Mouse (Mus musculus): ENCODE data around the gene Gm49378. TPM values are rescaled to one million over a fixed set of nuclear protein-coding genes. Genes with fewer than 3 reads are reported as not detected.
A peak's percentile ranks its signal among the peaks of the same experiment; 100 is the strongest.

Gm49378 gene
- 0.17 TPM for polyA plus RNA-seq (2012; fragmentation: generic; extraction: Trizol)

DNA sequence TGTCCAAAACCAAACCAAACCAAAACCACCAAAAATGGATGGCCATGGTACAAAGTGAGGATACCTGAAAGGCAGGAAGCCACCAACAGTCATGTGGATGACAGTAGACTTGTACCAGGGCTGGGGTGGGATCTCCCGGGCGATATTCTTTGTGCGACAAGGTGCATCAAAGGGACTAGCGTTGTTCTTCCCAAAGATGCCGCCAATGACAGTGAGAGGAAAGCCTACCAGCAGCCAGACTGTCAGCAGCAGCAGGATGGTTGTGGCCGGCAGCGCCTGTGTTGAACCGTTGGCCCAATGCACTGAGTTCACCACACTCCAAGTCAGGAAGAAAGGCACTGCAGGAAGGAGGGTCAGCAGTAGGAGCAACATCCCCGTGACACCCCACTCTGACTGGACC lies at the start of gene Gm49378:
TSS of gene Gm49378 (minus strand) at position 101 of the 400 bp plus-strand sequence.
- peaks cover 27% of the 10 kb centered on the region for H3K79me2 ChIP-seq (ENCODE audit: control insufficient read depth, insufficient read depth)
- no peak for TF ChIP-seq E2F4 (IDR thresholded peaks at IDR 0.05; ENCODE audit: insufficient read depth)
- TF ChIP-seq CEBPB (IDR thresholded peaks at IDR 0.05; ENCODE audit: insufficient read depth, poor library complexity, severe bottlenecking) = no peak
- no peak within 1 kb of the TSS for H3K4me3 ChIP-seq
- no peak within 1 kb of the TSS for H3K4me2 ChIP-seq (ENCODE audit: low read depth)
- H3K27me3 ChIP-seq (ENCODE audit: control insufficient read depth, insufficient read depth, insufficient read length) = no peaks in the 10 kb centered on the region
- peaks cover 14% of the 10 kb centered on the region for H3K36me3 ChIP-seq (ENCODE audit: control insufficient read depth, insufficient read depth)
- H3ac ChIP-seq (ENCODE audit: control insufficient read depth, insufficient read length) = no peak within 1 kb of the TSS

DNA sequence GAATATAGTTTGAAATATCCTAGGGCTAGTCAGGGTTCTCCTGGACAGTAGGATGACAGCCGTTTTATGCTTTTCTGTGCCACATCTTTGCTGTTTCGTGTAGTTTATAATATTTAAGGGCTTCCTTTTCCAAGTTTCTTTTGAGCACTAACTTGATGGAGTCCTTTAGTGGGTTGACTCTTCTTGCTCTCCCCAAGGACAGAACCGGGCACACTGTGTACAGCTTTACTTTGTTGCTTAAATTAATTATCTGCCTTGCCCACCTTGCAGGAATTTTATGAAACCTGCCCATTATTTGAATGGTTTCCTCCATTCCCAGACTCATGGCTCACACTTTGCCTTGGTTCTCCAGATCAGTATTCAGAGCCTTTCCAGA lies 44.4 kb upstream of the Gm49378 start:
- TF ChIP-seq MYOD1 (IDR thresholded peaks at IDR 0.05; ENCODE audit: control insufficient read depth in 1 of 3, insufficient read length in 2 of 3, low read depth in 2 of 3) = no peak
- no peak for TF ChIP-seq SRF (IDR thresholded peaks at IDR 0.05; ENCODE audit: control insufficient read depth, insufficient read length, low read depth)
- no peak for TF ChIP-seq REST (IDR thresholded peaks at IDR 0.05; ENCODE audit: insufficient read depth, insufficient read length)
- TF ChIP-seq E2F4 (IDR thresholded peaks at IDR 0.05; ENCODE audit: insufficient read depth) = no peak
- TF ChIP-seq TCF3 (IDR thresholded peaks at IDR 0.05; ENCODE audit: insufficient read length, low read depth) = no peak
- TF ChIP-seq MAX (IDR thresholded peaks at IDR 0.05; ENCODE audit: low read depth) = no peak
- no peak for TF ChIP-seq USF1 (IDR thresholded peaks at IDR 0.05; ENCODE audit: low read depth)
- TF ChIP-seq CEBPB (IDR thresholded peaks at IDR 0.05; ENCODE audit: insufficient read depth, poor library complexity, severe bottlenecking) = no peak
- no peak for TF ChIP-seq MYOG (IDR thresholded peaks at IDR 0.05; ENCODE audit: control insufficient read depth in 1 of 3, insufficient read depth in 1 of 3, insufficient read length in 2 of 3, low read depth in 2 of 3)
- no peak for TF ChIP-seq POLR2A (IDR thresholded peaks at IDR 0.05; ENCODE audit: insufficient read length, low read depth)
- no peak for TF ChIP-seq POLR2AphosphoS2 (IDR thresholded peaks at IDR 0.05; ENCODE audit: insufficient read length, low read depth)
- no peak for TF ChIP-seq TCF12 (IDR thresholded peaks at IDR 0.05; ENCODE audit: insufficient read depth, poor library complexity, severe bottlenecking)
- Histone ChIP-seq H3K79me2 (ENCODE audit: control insufficient read depth, insufficient read depth) (no peaks in the 10 kb centered on the region), H3ac (ENCODE audit: control insufficient read depth, insufficient read length) (peak overlapping the region; percentile 6), H3K4me3 (peak overlapping the region; percentile 67), H3K36me3 (ENCODE audit: control insufficient read depth, insufficient read depth) (peaks cover 28% of the 10 kb centered on the region), H3K4me2 (ENCODE audit: low read depth) (peak overlapping the region; percentile 95), H3K27me3 (ENCODE audit: control insufficient read depth, insufficient read depth, insufficient read length) (no peaks in the 10 kb centered on the region)

DNA sequence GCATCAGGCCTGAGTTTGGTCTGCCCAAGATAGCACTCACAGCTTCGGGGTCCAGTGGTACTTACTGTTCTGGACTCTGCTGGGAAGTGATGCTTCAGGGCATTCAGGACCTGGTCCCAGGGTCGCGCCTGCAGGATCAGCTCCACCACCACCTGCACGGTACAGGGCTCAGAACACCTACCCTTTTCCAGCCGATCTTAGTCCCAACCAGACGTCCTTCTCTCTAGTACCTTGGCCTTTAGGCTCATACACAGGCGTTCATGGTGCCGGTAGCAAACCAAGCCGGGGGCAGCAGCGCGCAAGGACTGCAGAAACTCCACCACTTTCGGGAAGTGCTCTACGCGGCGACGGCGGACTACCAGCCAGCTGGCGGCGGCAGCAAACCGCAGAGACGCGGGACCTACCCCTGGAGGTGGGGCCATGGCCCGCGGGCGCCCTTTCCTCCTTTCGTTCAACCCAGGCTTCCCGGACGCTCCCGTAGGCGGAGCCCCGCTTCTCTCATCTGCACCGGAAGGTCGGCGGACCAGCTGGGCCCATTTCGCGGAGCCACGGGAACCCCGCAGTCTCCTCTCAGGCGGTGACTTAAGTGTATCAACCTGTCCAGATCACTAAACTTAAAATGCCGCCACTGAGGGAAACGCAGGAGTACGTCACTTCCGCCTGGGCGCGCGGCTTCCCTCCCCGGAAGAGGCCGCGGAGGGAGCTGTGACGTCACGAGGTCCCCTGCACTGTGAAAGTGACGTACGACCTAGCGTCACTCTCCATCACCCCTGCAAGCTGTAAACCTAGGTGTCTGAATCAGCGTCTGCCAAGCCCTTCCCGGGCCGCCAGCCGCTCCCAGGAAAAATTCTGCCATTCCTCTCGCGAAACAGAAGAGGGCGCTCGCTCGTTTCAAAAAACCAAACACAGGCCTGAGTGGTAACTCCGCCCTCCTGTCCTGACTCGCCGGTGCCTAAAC lies 43.7 kb upstream of the Gm49378 start, which contains the start of gene Tinf2:
TSS of gene Tinf2 (minus strand) at position 661 of the 958 bp plus-strand sequence.
- H3K4me3 ChIP-seq = peak within 1 kb of the TSS; percentile 67
- H3ac ChIP-seq (ENCODE audit: control insufficient read depth, insufficient read length) = peak within 1 kb of the TSS; percentile 6
- no peaks in the 10 kb centered on the region for H3K79me2 ChIP-seq (ENCODE audit: control insufficient read depth, insufficient read depth)
- H3K27me3 ChIP-seq (ENCODE audit: control insufficient read depth, insufficient read depth, insufficient read length) = no peaks in the 10 kb centered on the region
- H3K4me2 ChIP-seq (ENCODE audit: low read depth) = peak within 1 kb of the TSS; percentile 95
- TF ChIP-seq TCF3 (IDR thresholded peaks at IDR 0.05; ENCODE audit: insufficient read length, low read depth) (no peak), POLR2AphosphoS2 (IDR thresholded peaks at IDR 0.05; ENCODE audit: insufficient read length, low read depth) (peak; percentile 72), SRF (IDR thresholded peaks at IDR 0.05; ENCODE audit: control insufficient read depth, insufficient read length, low read depth) (peak; percentile 73), MYOD1 (IDR thresholded peaks at IDR 0.05; ENCODE audit: control insufficient read depth in 1 of 3, insufficient read length in 2 of 3, low read depth in 2 of 3) (peak in 1 of 3 experiments; percentile 20), REST (IDR thresholded peaks at IDR 0.05; ENCODE audit: insufficient read depth, insufficient read length) (no peak), MYOG (IDR thresholded peaks at IDR 0.05; ENCODE audit: control insufficient read depth in 1 of 3, insufficient read depth in 1 of 3, insufficient read length in 2 of 3, low read depth in 2 of 3) (peak in 1 of 3 experiments; percentile 42), POLR2A (IDR thresholded peaks at IDR 0.05; ENCODE audit: insufficient read length, low read depth) (peak; percentile 31), E2F4 (IDR thresholded peaks at IDR 0.05; ENCODE audit: insufficient read depth) (peak; percentile 86)
- peaks cover 31% of the 10 kb centered on the region for H3K36me3 ChIP-seq (ENCODE audit: control insufficient read depth, insufficient read depth)

DNA sequence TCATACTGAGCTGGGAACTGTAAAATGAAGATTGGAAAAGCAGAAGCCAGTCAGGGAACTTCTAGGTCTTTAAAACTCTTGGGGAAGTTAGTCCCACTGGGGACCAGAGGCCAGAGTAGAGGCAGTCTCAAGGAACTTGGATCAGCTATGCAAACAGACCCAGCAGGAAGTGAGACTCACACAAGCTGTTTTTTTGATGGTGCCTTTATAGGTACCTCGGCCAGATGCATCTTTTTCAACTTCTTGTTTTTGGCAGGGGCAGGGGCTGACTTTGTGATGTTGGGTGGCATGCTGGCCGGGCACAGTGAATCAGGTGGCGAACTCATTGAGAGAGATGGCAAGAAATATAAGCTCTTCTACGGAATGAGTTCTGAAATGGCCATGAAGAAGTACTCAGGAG lies 39.9 kb upstream of the Gm49378 start:
- Histone ChIP-seq H3K79me2 (ENCODE audit: control insufficient read depth, insufficient read depth) (peaks cover 11% of the 10 kb centered on the region), H3K4me3 (no peak overlapping the region), H3K4me2 (ENCODE audit: low read depth) (no peak overlapping the region), H3K36me3 (ENCODE audit: control insufficient read depth, insufficient read depth) (peaks cover 40% of the 10 kb centered on the region), H3ac (ENCODE audit: control insufficient read depth, insufficient read length) (no peak overlapping the region), H3K27me3 (ENCODE audit: control insufficient read depth, insufficient read depth, insufficient read length) (no peaks in the 10 kb centered on the region)
- TF ChIP-seq USF1 (IDR thresholded peaks at IDR 0.05; ENCODE audit: low read depth) = no peak
- no peak for TF ChIP-seq MYOD1 (IDR thresholded peaks at IDR 0.05; ENCODE audit: control insufficient read depth in 1 of 3, insufficient read length in 2 of 3, low read depth in 2 of 3)
- TF ChIP-seq POLR2AphosphoS2 (IDR thresholded peaks at IDR 0.05; ENCODE audit: insufficient read length, low read depth) = no peak

DNA sequence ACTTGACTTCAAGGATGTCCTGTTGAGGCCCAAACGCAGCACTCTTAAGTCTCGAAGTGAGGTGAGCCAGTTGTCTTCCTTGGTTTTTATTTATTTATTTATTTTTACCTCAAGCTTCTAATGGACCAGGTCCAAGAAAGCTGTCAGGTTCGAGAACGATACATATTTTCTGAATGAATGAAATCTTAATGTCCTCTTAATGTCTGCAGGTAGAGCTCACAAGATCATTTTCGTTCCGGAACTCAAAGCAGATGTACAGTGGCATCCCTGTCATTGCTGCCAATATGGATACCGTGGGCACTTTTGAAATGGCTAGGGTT lies 35.0 kb upstream of the Gm49378 start:
- TF ChIP-seq E2F4 (IDR thresholded peaks at IDR 0.05; ENCODE audit: insufficient read depth) (no peak), POLR2A (IDR thresholded peaks at IDR 0.05; ENCODE audit: insufficient read length, low read depth) (no peak), TCF12 (IDR thresholded peaks at IDR 0.05; ENCODE audit: insufficient read depth, poor library complexity, severe bottlenecking) (no peak), POLR2AphosphoS2 (IDR thresholded peaks at IDR 0.05; ENCODE audit: insufficient read length, low read depth) (no peak), SRF (IDR thresholded peaks at IDR 0.05; ENCODE audit: control insufficient read depth, insufficient read length, low read depth) (no peak), MYOG (IDR thresholded peaks at IDR 0.05; ENCODE audit: control insufficient read depth in 1 of 3, insufficient read depth in 1 of 3, insufficient read length in 2 of 3, low read depth in 2 of 3) (no peak), MYOD1 (IDR thresholded peaks at IDR 0.05; ENCODE audit: control insufficient read depth in 1 of 3, insufficient read length in 2 of 3, low read depth in 2 of 3) (no peak), TCF3 (IDR thresholded peaks at IDR 0.05; ENCODE audit: insufficient read length, low read depth) (no peak), USF1 (IDR thresholded peaks at IDR 0.05; ENCODE audit: low read depth) (no peak), MAX (IDR thresholded peaks at IDR 0.05; ENCODE audit: low read depth) (no peak)
- Histone ChIP-seq H3K4me2 (ENCODE audit: low read depth) (peak overlapping the region; percentile 90), H3ac (ENCODE audit: control insufficient read depth, insufficient read length) (peak overlapping the region; percentile 87), H3K79me2 (ENCODE audit: control insufficient read depth, insufficient read depth) (peaks cover 51% of the 10 kb centered on the region), H3K27me3 (ENCODE audit: control insufficient read depth, insufficient read depth, insufficient read length) (no peaks in the 10 kb centered on the region), H3K36me3 (ENCODE audit: control insufficient read depth, insufficient read depth) (peaks cover 18% of the 10 kb centered on the region), H3K4me3 (peak overlapping the region; percentile 82)

Measured in myocyte (in vitro differentiated cells).